Mouse (Mus musculus) CH12F3 (cell line): ENCODE data around the gene Ppt2.

Source experiments
- in situ Hi-C: fragments of 300-500 bp; cut with MboI; formaldehyde crosslinking; loops from 2 replicates; pipeline ENCODE4 v1.14.3; 2020; ENCODE audit warnings: low sequenced_read_pairs

The Ppt2 gene

GRCm38 (mm10) chr17:34640778-34641601 is 12.7 kb upstream of the Ppt2 start:
- in situ Hi-C loops = no loop called here

GRCm38 (mm10) chr17:34639461-34640255 is 11.3 kb upstream of the Ppt2 start:
- in situ Hi-C loops = no loop called here

- in situ Hi-C loops = no loop called here
These were observed 9.1 kb upstream of the Ppt2 start for GRCm38 (mm10) chr17:34637459-34637858.

DNA sequence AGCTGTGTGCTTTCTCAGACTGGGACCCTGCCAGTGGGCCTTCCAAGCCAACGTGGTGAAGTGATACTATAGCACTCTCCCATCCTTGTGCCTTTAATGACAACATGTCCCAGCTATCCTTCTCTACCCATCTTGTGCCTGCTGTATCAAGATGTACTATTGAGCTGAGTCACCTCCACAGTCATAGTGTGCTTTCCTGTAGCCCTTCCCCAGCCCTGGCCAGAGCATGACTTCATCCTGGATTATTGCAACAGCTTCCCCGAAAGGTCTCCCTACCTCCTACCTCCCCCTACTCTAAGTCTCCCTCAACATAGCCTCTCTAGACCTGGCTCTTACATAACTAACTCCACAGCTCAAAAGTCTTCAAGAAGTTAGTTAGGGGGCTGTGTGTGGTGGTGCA is 7.4 kb upstream of the Ppt2 start:
- in situ Hi-C loops = no loop called here

DNA sequence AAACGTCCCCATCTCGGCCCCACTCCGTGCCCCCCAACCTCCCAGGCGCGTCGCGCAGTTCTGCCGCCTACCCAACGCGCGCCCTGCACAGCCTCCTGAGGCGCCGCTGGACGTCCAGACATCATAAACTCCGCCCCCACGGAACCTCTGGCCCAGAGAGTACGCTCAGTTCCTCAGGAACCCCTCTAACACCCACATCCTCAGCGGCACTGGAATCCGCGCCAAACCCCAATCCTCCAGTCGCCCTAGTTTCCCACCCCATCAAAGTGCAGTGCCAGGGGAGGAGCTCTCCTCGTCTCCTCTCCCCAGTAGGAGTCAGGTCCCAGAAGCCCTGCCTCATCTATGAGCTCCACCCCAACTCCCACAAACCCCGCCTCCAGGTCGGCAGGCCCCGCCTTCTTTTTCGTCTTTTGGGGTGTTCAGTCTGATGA is 4.0 kb upstream of the Ppt2 start:
- in situ Hi-C loops = no loop called here

DNA sequence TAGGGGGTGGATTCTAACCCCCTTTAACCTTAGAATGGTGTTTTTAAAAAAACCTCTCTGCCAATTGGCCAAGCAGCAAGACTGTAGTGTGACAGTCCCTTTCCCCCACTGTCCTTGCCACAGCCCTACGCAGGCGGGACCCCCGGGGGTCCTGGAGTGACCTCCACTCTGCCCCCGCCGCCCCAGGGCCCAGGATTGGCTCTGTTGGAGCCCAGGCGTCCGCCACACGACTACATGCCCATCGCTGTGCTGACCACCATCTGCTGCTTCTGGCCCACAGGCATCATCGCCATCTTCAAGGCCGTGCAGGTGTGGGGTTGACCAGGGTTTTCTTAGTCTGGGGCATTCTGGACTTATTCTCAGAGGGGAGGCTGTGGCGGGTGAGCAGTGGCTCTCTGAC is 3.3 kb upstream of the Ppt2 start:
- in situ Hi-C loops = no loop called here

DNA sequence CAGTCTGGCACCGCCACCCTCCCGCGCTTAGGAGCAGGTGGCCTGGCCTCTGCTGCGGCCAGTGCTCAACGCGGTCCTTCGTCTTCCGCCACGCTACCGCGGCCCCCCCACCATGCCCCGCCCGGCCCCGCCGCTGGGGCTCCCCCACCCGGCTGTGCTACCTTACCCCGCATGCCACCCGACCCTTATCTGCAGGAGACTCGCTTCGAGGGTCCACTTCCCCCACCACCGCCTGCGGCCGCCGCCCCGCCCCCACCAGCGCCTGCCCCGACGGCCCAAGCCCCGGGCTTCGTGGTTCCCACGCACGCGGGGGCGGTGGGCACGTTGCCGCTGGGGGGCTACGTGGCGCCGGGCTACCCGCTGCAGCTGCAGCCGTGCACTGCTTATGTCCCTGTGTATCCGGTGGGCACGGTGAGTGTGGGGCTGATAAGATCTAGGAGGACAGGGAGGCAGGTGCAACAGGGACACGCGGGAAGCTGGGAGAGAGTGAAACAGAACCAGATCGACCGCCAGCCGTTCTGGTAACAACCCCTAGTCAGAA is 2.5 kb upstream of the Ppt2 start:
- in situ Hi-C loops = no loop called here

- in situ Hi-C loops = loop anchor here (10.0 kb wide), 1 partner anchor 195 kb away; no protein-coding TSS in a partner anchor
These were observed 1.7 kb upstream of the Ppt2 start for GRCm38 (mm10) chr17:34629796-34630603.

DNA sequence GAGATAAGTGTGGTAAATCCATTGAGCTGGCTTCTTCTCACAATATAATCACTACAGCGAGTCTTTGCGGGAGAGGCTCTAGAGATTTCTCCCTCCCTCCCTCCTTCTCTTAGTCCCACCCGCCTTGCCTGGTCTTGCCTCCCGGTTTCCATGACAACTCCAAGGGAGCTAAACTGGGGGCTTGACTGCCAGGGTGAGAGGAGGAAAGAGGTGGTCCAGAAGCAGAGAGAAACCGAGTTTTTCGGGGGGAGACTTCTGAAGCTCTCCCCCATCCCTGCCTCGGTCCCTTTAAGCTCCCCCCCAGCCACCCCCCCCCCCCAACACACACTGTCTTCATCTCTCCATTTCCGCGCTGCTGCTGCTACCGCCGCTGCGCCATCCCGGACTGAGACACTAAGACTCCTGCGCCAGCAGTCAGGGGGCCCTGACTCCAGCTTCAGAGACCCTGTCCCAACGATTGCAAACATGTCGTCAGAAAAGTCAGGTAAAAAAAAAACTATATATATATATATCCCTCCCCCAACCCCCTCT is 976 bp upstream of the Ppt2 start, which contains the start of gene Prrt1:
TSS of gene Prrt1 (plus strand) at position 313 of the 531 bp plus-strand sequence.
- in situ Hi-C loops = loop anchor here (10.0 kb wide), 1 partner anchor 194 kb away; no protein-coding TSS in a partner anchor

DNA sequence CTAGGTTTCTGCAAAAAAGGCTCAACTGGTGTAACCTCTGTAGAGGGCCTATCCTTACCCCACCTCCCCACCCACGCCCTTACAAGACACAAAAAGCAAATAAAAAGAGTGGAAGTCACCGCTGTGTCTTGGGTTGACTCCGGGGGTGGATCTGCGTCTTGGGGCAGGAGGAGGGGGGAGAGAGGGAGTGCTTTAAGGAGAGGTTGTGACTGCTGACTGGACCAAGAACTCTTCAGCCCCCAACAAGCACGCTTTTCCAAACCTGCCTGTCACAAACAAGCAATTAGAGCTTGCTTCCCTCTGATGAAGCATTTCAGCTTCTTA is 296 bp upstream of the Ppt2 start:
- in situ Hi-C loops = loop anchor here (10.0 kb wide), 1 partner anchor 194 kb away; no protein-coding TSS in a partner anchor

DNA sequence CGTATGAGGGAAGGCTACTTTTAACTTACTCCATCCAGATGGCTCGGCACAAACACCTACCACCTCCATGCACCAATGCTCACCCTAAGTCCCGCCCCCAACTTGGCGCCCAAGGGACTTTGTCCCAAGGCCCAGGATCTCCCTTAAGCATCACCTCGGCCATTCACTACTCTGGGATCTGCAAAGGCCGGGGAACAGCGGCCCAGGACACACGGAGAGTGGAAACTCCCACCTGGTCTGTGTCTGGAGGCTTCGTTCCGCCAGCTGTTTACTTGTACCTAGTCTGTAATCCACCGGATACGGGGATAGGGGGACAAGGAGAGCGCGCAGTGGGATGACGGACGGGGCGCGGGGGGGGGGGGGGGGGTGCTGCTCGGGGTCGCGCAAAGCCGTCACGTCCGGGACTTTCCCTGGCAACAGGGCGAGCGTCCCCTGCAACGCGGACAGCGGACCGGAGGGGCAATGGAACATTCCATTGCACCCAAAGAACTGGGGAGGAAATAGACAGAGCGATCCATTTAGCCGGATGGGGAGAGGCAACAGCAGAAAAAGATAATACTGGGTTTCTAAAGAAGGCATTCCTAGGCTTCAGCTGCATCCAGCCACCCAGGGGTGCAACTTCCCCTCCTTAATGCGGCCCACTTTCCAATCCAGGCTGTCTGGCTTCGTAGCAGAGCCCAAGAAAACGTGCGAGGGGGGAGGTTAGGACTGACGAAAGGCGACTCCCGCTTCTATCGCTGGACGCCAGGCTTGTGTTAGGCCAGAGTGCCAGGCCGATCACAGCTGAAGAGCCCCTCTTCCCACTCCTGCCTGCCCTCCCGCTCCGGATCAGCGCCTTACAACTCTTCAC is 992 bp downstream of the Ppt2 start:
- in situ Hi-C loops = loop anchor here (10.0 kb wide), 1 partner anchor 193 kb away; no protein-coding TSS in a partner anchor

GRCm38 (mm10) chr17:34626773-34627092 is 1.6 kb downstream of the Ppt2 start:
- in situ Hi-C loops = loop anchor here (10.0 kb wide), 1 partner anchor 192 kb away; no protein-coding TSS in a partner anchor

DNA sequence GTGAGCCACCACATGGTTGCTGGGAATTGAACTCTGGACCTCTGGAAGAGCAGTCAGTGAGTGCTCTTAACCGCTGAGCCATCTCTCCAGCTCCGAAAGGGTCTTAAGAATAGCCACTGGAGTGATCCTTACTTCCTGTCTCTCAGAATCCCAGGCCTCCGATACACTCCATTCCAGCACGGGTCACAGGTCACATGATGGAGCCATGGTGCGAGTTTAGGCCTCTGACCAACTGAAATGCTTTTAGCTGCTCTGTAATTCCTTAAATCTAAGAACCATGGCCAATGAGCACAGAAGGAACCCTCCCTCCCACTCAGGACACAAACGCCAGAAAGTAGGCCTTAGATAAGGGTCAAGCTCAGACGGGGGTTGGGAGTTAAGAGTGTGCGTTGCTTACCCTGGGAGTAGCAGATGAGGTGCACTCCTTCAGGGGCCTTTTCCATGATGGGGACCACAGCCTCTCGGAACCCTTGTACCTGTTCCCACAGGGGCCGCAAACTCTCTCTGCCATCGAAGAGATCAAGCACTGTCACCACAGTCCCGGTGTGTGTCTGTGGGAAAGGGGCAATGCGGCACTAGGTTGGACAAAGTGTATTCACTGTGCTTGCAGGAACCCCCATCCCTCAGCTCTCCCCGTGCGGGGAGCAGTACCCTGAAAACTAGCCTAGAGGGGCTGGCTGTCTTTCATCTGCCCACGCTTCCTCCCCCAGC is 2.1 kb downstream of the Ppt2 start:
- in situ Hi-C loops = loop anchor here (10.0 kb wide), 1 partner anchor 191 kb away; no protein-coding TSS in a partner anchor

- in situ Hi-C loops = loop anchor here (10.0 kb wide), 1 partner anchor 190 kb away; no protein-coding TSS in a partner anchor
These were observed 3.3 kb downstream of the Ppt2 start for GRCm38 (mm10) chr17:34624981-34625380.

DNA sequence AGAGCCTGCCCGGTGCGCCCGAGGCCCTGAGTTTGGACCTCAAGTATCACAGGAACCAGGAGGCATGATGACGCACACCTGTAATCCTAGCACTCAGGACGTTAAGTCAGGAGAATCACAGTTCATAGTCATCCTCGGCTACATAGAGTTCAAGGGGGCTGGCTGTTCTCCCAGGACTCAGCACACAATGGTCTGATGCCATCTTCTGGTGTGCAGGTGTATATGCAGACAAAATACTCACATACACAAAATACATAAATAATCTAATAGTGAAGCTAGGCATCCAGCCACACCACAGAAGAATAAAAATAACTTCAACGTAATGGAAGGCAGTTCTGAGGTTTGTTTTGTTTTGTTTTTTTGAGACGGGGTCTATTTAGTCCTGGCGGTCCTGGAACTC is 5.1 kb downstream of the Ppt2 start:
- in situ Hi-C loops = loop anchor here (10.0 kb wide), 1 partner anchor 188 kb away; no protein-coding TSS in a partner anchor

DNA sequence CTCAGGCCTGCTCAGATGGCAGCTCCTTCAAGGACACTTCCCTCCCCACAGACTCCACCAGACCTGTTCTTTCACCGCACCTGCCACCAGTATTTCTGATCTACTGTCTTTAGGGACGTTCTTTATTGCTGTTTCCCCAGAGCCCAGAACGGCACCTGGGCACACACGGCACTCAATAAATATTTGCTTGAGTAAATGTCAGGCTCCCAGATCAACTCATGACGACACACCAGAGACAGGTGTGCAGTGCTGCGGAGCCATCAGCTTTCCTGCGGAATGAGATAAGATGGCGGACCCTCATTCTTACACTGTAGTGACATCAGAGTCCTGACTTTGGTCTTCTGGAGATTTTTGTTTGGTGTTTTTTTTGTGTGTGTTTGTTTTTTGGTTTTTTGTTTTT is 7.3 kb downstream of the Ppt2 start:
- in situ Hi-C loops = loop anchor here (10.0 kb wide), 1 partner anchor 186 kb away; no protein-coding TSS in a partner anchor

- in situ Hi-C loops = no loop called here
These were observed 9.3 kb downstream of the Ppt2 start for GRCm38 (mm10) chr17:34618999-34619398.

DNA sequence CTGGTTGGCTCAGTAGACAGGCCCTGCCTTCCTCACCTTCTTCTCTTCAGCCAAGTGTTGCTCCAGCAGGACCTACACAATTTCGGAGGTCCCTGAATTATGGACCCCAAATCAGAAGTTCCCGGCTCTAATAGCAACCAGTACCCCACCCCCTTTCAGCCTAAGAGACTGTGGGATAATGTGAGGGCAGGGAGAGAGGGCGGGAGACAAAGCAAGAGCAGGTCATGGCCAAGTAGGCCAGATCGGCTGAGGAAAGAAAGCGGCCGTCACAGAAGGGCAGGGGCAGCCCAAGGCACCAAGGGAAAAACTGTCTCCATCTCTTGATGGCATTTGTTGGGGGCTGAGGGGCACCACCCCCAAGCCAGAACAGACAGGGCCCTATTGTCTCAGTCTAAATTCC is 12.4 kb downstream of the Ppt2 start, which contains the start of gene Egfl8:
TSS of gene Egfl8 (minus strand) at position 101 of the 400 bp plus-strand sequence.
- in situ Hi-C loops = no loop called here

DNA sequence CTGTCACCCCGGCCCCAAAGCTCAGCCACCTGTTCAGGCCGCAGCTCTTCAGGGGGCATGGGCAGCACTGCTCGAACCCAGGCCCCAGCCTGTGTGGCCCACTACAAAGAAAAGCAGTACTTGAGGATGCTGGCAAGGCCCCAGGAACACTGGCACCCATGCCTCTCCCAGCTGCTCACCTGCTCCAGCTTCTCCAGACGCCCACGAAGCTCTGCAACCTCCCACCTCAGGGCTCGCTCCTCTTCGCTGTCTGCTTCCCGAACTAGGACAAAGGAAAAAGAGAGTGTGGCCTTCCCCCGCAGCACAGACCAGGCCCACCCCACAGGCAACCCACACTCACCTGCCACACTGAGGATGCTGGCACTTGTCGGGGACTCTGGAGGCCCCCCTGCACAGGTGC is 14.5 kb downstream of the Ppt2 start:
- in situ Hi-C loops = no loop called here
